Mouse (Mus musculus): ENCODE data around the gene Ipo9. TPM values are rescaled to one million over a fixed set of nuclear protein-coding genes. Genes with fewer than 3 reads are reported as not detected.

Ipo9 gene
- polyA plus RNA-seq, 1 experiment from 2014 or later = 107 TPM

- H3K4me1 ChIP-seq (replicated peaks) = peaks cover 11% of the 10 kb centered on the region
- H3K4me2 ChIP-seq = no peak overlapping the region
- no peaks in the 10 kb centered on the region for H3K27me3 ChIP-seq (replicated peaks)
- no peak for ATAC-seq (ENCODE audit: insufficient number of reproducible peaks, low FRiP score)
- H3K9me3 ChIP-seq (replicated peaks) = no peaks in the 10 kb centered on the region
- no peak overlapping the region for H3K4me3 ChIP-seq
- H3K9ac ChIP-seq = no peak overlapping the region; the same call in 1 of the 2 replicates
- H3K36me3 ChIP-seq = peaks cover 94% of the 10 kb centered on the region
- 69% methylated on average over 3 of the region's 3 CpGs for WGBS
- no peak overlapping the region for H3K27ac ChIP-seq (ENCODE audit: poor library complexity, severe bottlenecking)
These were observed 30.9 kb upstream of the Ipo9 start for GRCm38 (mm10) chr1:135461097-135461730.

- peaks cover 11% of the 10 kb centered on the region for H3K4me1 ChIP-seq (replicated peaks)
- no peaks in the 10 kb centered on the region for H3K9me3 ChIP-seq (replicated peaks)
- H3K4me2 ChIP-seq = no peak overlapping the region
- H3K9ac ChIP-seq = no peak overlapping the region
- 90% methylated on average over 16 of the region's 16 CpGs for WGBS
- H3K27ac ChIP-seq (ENCODE audit: poor library complexity, severe bottlenecking) = no peak overlapping the region
- H3K27me3 ChIP-seq (replicated peaks) = no peaks in the 10 kb centered on the region
- H3K4me3 ChIP-seq = no peak overlapping the region
- no peak for ATAC-seq (ENCODE audit: insufficient number of reproducible peaks, low FRiP score)
- H3K36me3 ChIP-seq = peaks cover 94% of the 10 kb centered on the region
These were observed 30.2 kb upstream of the Ipo9 start for GRCm38 (mm10) chr1:135460521-135460920.

GRCm38 (mm10) chr1:135457860-135458259 lies 27.6 kb upstream of the Ipo9 start:
- peaks cover 92% of the 10 kb centered on the region for H3K36me3 ChIP-seq
- H3K4me1 ChIP-seq (replicated peaks) = peaks cover 11% of the 10 kb centered on the region
- 83% methylated on average over 5 of the region's 5 CpGs for WGBS
- no peak overlapping the region for H3K4me2 ChIP-seq
- no peak for ATAC-seq (ENCODE audit: insufficient number of reproducible peaks, low FRiP score)
- H3K27ac ChIP-seq (ENCODE audit: poor library complexity, severe bottlenecking) = no peak overlapping the region
- no peaks in the 10 kb centered on the region for H3K27me3 ChIP-seq (replicated peaks)
- H3K9ac ChIP-seq = no peak overlapping the region
- no peaks in the 10 kb centered on the region for H3K9me3 ChIP-seq (replicated peaks)
- no peak overlapping the region for H3K4me3 ChIP-seq

GRCm38 (mm10) chr1:135452259-135452658 lies 22.0 kb upstream of the Ipo9 start:
- H3K36me3 ChIP-seq = peaks cover 89% of the 10 kb centered on the region
- 63% methylated on average over 10 of the region's 10 CpGs for WGBS
- no peak overlapping the region for H3K9ac ChIP-seq
- no peak for ATAC-seq (ENCODE audit: insufficient number of reproducible peaks, low FRiP score)
- no peaks in the 10 kb centered on the region for H3K27me3 ChIP-seq (replicated peaks)
- H3K4me2 ChIP-seq = no peak overlapping the region
- H3K4me1 ChIP-seq (replicated peaks) = no peaks in the 10 kb centered on the region
- H3K9me3 ChIP-seq (replicated peaks) = no peaks in the 10 kb centered on the region
- no peak overlapping the region for H3K27ac ChIP-seq (ENCODE audit: poor library complexity, severe bottlenecking)
- H3K4me3 ChIP-seq = no peak overlapping the region

- H3K4me2 ChIP-seq = no peak overlapping the region
- H3K27me3 ChIP-seq (replicated peaks) = no peaks in the 10 kb centered on the region
- no peak overlapping the region for H3K9ac ChIP-seq
- H3K4me1 ChIP-seq (replicated peaks) = no peaks in the 10 kb centered on the region
- ATAC-seq (ENCODE audit: insufficient number of reproducible peaks, low FRiP score) = no peak
- H3K27ac ChIP-seq (ENCODE audit: poor library complexity, severe bottlenecking) = no peak overlapping the region
- H3K9me3 ChIP-seq (replicated peaks) = no peaks in the 10 kb centered on the region
- peaks cover 85% of the 10 kb centered on the region for H3K36me3 ChIP-seq
- 78% methylated on average over 2 of the region's 2 CpGs for WGBS
- no peak overlapping the region for H3K4me3 ChIP-seq
These were observed 21.1 kb upstream of the Ipo9 start for GRCm38 (mm10) chr1:135451419-135451818.

- Histone ChIP-seq H3K9ac (no peak overlapping the region), H3K4me3 (no peak overlapping the region), H3K27ac (ENCODE audit: poor library complexity, severe bottlenecking) (no peak overlapping the region), H3K27me3 (replicated peaks) (no peaks in the 10 kb centered on the region), H3K4me1 (replicated peaks) (no peaks in the 10 kb centered on the region), H3K4me2 (no peak overlapping the region), H3K9me3 (replicated peaks) (no peaks in the 10 kb centered on the region), H3K36me3 (peaks cover 84% of the 10 kb centered on the region)
- 82% methylated on average over 8 of the region's 8 CpGs for whole genome bisulfite sequencing
- no peak for ATAC-seq (ENCODE audit: insufficient number of reproducible peaks, low FRiP score)
These were observed 19.6 kb upstream of the Ipo9 start for GRCm38 (mm10) chr1:135449876-135450275.

- WGBS = 88% methylated on average over 5 of the region's 5 CpGs
- H3K4me1 ChIP-seq (replicated peaks) = no peaks in the 10 kb centered on the region
- no peak overlapping the region for H3K4me3 ChIP-seq
- no peak for ATAC-seq (ENCODE audit: insufficient number of reproducible peaks, low FRiP score)
- H3K9me3 ChIP-seq (replicated peaks) = no peaks in the 10 kb centered on the region
- no peak overlapping the region for H3K9ac ChIP-seq
- H3K27ac ChIP-seq (ENCODE audit: poor library complexity, severe bottlenecking) = no peak overlapping the region
- peaks cover 81% of the 10 kb centered on the region for H3K36me3 ChIP-seq
- no peaks in the 10 kb centered on the region for H3K27me3 ChIP-seq (replicated peaks)
- no peak overlapping the region for H3K4me2 ChIP-seq
These were observed 18.6 kb upstream of the Ipo9 start for GRCm38 (mm10) chr1:135448940-135449339.

GRCm38 (mm10) chr1:135443506-135443905 lies 13.2 kb upstream of the Ipo9 start:
- Histone ChIP-seq H3K9me3 (replicated peaks) (no peaks in the 10 kb centered on the region), H3K9ac (no peak overlapping the region), H3K4me2 (no peak overlapping the region), H3K4me3 (no peak overlapping the region), H3K36me3 (peaks cover 80% of the 10 kb centered on the region), H3K27me3 (replicated peaks) (no peaks in the 10 kb centered on the region), H3K27ac (ENCODE audit: poor library complexity, severe bottlenecking) (no peak overlapping the region), H3K4me1 (replicated peaks) (no peaks in the 10 kb centered on the region)
- no peak for ATAC-seq (ENCODE audit: insufficient number of reproducible peaks, low FRiP score)
- 86% methylated on average over 12 of the region's 12 CpGs for WGBS

GRCm38 (mm10) chr1:135441861-135442260 lies 11.6 kb upstream of the Ipo9 start:
- WGBS = 89% methylated on average over 3 of the region's 3 CpGs
- Histone ChIP-seq H3K36me3 (peaks cover 83% of the 10 kb centered on the region), H3K27me3 (replicated peaks) (no peaks in the 10 kb centered on the region), H3K27ac (ENCODE audit: poor library complexity, severe bottlenecking) (no peak overlapping the region), H3K4me1 (replicated peaks) (no peaks in the 10 kb centered on the region), H3K9me3 (replicated peaks) (no peaks in the 10 kb centered on the region), H3K9ac (no peak overlapping the region), H3K4me2 (no peak overlapping the region), H3K4me3 (no peak overlapping the region)
- no peak for ATAC-seq (ENCODE audit: insufficient number of reproducible peaks, low FRiP score)

- H3K4me2 ChIP-seq = no peak overlapping the region
- H3K4me1 ChIP-seq (replicated peaks) = peaks cover 5% of the 10 kb centered on the region
- no peak for ATAC-seq (ENCODE audit: insufficient number of reproducible peaks, low FRiP score)
- H3K27ac ChIP-seq (ENCODE audit: poor library complexity, severe bottlenecking) = no peak overlapping the region
- no peaks in the 10 kb centered on the region for H3K9me3 ChIP-seq (replicated peaks)
- 84% methylated on average over 6 of the region's 6 CpGs for WGBS
- H3K9ac ChIP-seq = no peak overlapping the region
- no peak overlapping the region for H3K4me3 ChIP-seq
- H3K27me3 ChIP-seq (replicated peaks) = no peaks in the 10 kb centered on the region
- peaks cover 76% of the 10 kb centered on the region for H3K36me3 ChIP-seq
These were observed 10.7 kb upstream of the Ipo9 start for GRCm38 (mm10) chr1:135440986-135441385.

GRCm38 (mm10) chr1:135438801-135439200 lies 8.5 kb upstream of the Ipo9 start:
- no peaks in the 10 kb centered on the region for H3K27me3 ChIP-seq (replicated peaks)
- H3K27ac ChIP-seq (ENCODE audit: poor library complexity, severe bottlenecking) = no peak overlapping the region
- no peak overlapping the region for H3K9ac ChIP-seq
- H3K4me2 ChIP-seq = no peak overlapping the region
- H3K4me1 ChIP-seq (replicated peaks) = peaks cover 17% of the 10 kb centered on the region
- 79% methylated on average over 6 of the region's 6 CpGs for WGBS
- ATAC-seq (ENCODE audit: insufficient number of reproducible peaks, low FRiP score) = no peak
- peaks cover 61% of the 10 kb centered on the region for H3K36me3 ChIP-seq
- no peaks in the 10 kb centered on the region for H3K9me3 ChIP-seq (replicated peaks)
- H3K4me3 ChIP-seq = no peak overlapping the region

GRCm38 (mm10) chr1:135435823-135436222 lies 5.5 kb upstream of the Ipo9 start:
- Histone ChIP-seq H3K4me1 (replicated peaks) (peaks cover 31% of the 10 kb centered on the region), H3K9me3 (replicated peaks) (no peaks in the 10 kb centered on the region), H3K27me3 (replicated peaks) (no peaks in the 10 kb centered on the region), H3K27ac (ENCODE audit: poor library complexity, severe bottlenecking) (peak overlapping the region; percentile 3), H3K36me3 (peaks cover 32% of the 10 kb centered on the region), H3K9ac (no peak overlapping the region), H3K4me3 (no peak overlapping the region), H3K4me2 (no peak overlapping the region)
- 9% methylated on average over 2 of the region's 2 CpGs for WGBS
- ATAC-seq (ENCODE audit: insufficient number of reproducible peaks, low FRiP score) = no peak
